29 mouse cellular contexts compared by ENCODE assay signal in genomic region chr8:108056241-108056640, GRCm38 (mm10).
A peak's percentile ranks its signal among the peaks of the same experiment; 100 is the strongest.
DNase-seq lines count a peak whose midpoint lies in the region; ATAC-seq and TF ChIP-seq lines count a peak whose summit lies in the region.
"Had no signal": no experiment of that assay in that cellular context is flagged by ENCODE, and none has a peak within 500 bp of the region (broad histone marks: within the 10 kb centered on the region; RNA-seq: fewer than 3 reads in every experiment).

No protein-coding gene starts in this region.

- no peaks in the 10 kb centered on the region for H3K27me3 ChIP-seq in embryonic facial prominence, embryonic 12.5 days
- no peaks in the 10 kb centered on the region for H3K27me3 ChIP-seq in embryonic facial prominence, embryonic 10.5 days (replicated peaks; ENCODE audit: low read depth, poor library complexity, severe bottlenecking)
- no peaks in the 10 kb centered on the region for H3K27me3 ChIP-seq in midbrain, embryonic 13.5 days
- H3K27me3 ChIP-seq in midbrain, embryonic 11.5 days (ENCODE audit: control insufficient read depth, insufficient read depth, low read length) = no peaks in the 10 kb centered on the region
- no peaks in the 10 kb centered on the region for H3K27me3 ChIP-seq in midbrain, postnatal 0 days (ENCODE audit: insufficient read depth, low read length)
- H3K27me3 ChIP-seq: embryonic facial prominence, embryonic 15.5 days; forebrain, embryonic 12.5 days; heart, embryonic 15.5 days; limb, embryonic 15.5 days; liver, embryonic 13.5 days; megakaryocyte, embryonic 14.5 days had no signal

- no peak for TF ChIP-seq CTCF in brain, embryonic 14.5 days (IDR thresholded peaks at IDR 0.05; ENCODE audit: borderline replicate concordance, extremely low read depth, insufficient read depth, insufficient read length)
- no peak for TF ChIP-seq CTCF in midbrain, postnatal 0 days (IDR thresholded peaks at IDR 0.05)

- H3K4me2 ChIP-seq in embryonic facial prominence, embryonic 12.5 days (replicated peaks) = no peak overlapping the region
- H3K4me2 ChIP-seq in midbrain, embryonic 13.5 days (replicated peaks) = no peak overlapping the region
- no peak overlapping the region for H3K4me2 ChIP-seq in midbrain, embryonic 11.5 days
- no peak overlapping the region for H3K4me2 ChIP-seq in midbrain, postnatal 0 days (ENCODE audit: low read depth, low read length, poor library complexity, severe bottlenecking)
- H3K4me2 ChIP-seq: embryonic facial prominence, embryonic 15.5 days; forebrain, embryonic 12.5 days; heart, embryonic 15.5 days; limb, embryonic 15.5 days; liver, embryonic 13.5 days had no signal

- H3K36me3 ChIP-seq in embryonic facial prominence, embryonic 12.5 days = no peaks in the 10 kb centered on the region
- no peaks in the 10 kb centered on the region for H3K36me3 ChIP-seq in embryonic facial prominence, embryonic 10.5 days (replicated peaks)
- H3K36me3 ChIP-seq in midbrain, embryonic 13.5 days = no peaks in the 10 kb centered on the region
- H3K36me3 ChIP-seq in midbrain, embryonic 11.5 days (ENCODE audit: control insufficient read depth, insufficient read depth, low read length) = no peaks in the 10 kb centered on the region
- H3K36me3 ChIP-seq in midbrain, postnatal 0 days (ENCODE audit: insufficient read depth, low read length) = no peaks in the 10 kb centered on the region
- H3K36me3 ChIP-seq: embryonic facial prominence, embryonic 15.5 days; forebrain, embryonic 12.5 days; G1E; heart, embryonic 10.5 days; heart, embryonic 15.5 days; limb, embryonic 10.5 days; limb, embryonic 15.5 days; liver, embryonic 13.5 days had no signal

- no peak for TF ChIP-seq POLR2A in brain, embryonic 14.5 days (IDR thresholded peaks at IDR 0.05; ENCODE audit: borderline replicate concordance, extremely low read depth, insufficient read depth, insufficient read length, poor library complexity, severe bottlenecking)

- ATAC-seq in embryonic facial prominence, embryonic 12.5 days (ENCODE audit: insufficient number of reproducible peaks, insufficient read depth, low FRiP score, low TSS enrichment) = no peak
- ATAC-seq in midbrain, embryonic 13.5 days = no peak
- no peak for ATAC-seq in midbrain, embryonic 11.5 days (ENCODE audit: low FRiP score)
- no peak for ATAC-seq in midbrain, postnatal 0 days (ENCODE audit: low FRiP score)
- ATAC-seq: intestine, postnatal 0 days; lung, postnatal 0 days; Patski had no signal

- 54% methylated on average over 5 of the region's 5 CpGs for WGBS in embryonic facial prominence, embryonic 12.5 days
- 74% methylated on average over 5 of the region's 5 CpGs for WGBS in embryonic facial prominence, embryonic 10.5 days
- 19% methylated on average over 5 of the region's 5 CpGs for WGBS in midbrain, embryonic 13.5 days
- WGBS in midbrain, embryonic 11.5 days = 47% methylated on average over 5 of the region's 5 CpGs
- WGBS in midbrain, postnatal 0 days = 16% methylated on average over 5 of the region's 5 CpGs

- no peak overlapping the region for H3K4me3 ChIP-seq in embryonic facial prominence, embryonic 12.5 days
- H3K4me3 ChIP-seq in embryonic facial prominence, embryonic 10.5 days = no peak overlapping the region
- no peak overlapping the region for H3K4me3 ChIP-seq in midbrain, embryonic 13.5 days (replicated peaks)
- no peak overlapping the region for H3K4me3 ChIP-seq in midbrain, embryonic 11.5 days (ENCODE audit: low read depth, low read length)
- no peak overlapping the region for H3K4me3 ChIP-seq in midbrain, postnatal 0 days (ENCODE audit: low read depth, low read length)
- H3K4me3 ChIP-seq: embryonic facial prominence, embryonic 15.5 days; forebrain, embryonic 12.5 days; heart, embryonic 10.5 days; heart, embryonic 15.5 days; limb, embryonic 10.5 days; limb, embryonic 15.5 days; liver, embryonic 13.5 days; megakaryocyte, embryonic 14.5 days had no signal

- no peaks in the 10 kb centered on the region for H3K9me3 ChIP-seq in embryonic facial prominence, embryonic 12.5 days
- peaks cover 6% of the 10 kb centered on the region; the same call in 1 of the 2 replicates for H3K9me3 ChIP-seq in embryonic facial prominence, embryonic 10.5 days
- H3K9me3 ChIP-seq in midbrain, embryonic 13.5 days = no peaks in the 10 kb centered on the region
- no peaks in the 10 kb centered on the region for H3K9me3 ChIP-seq in midbrain, embryonic 11.5 days (ENCODE audit: control insufficient read depth, low read length)
- H3K9me3 ChIP-seq in midbrain, postnatal 0 days (ENCODE audit: low read length) = no peaks in the 10 kb centered on the region
- H3K9me3 ChIP-seq: embryonic facial prominence, embryonic 15.5 days; forebrain, embryonic 12.5 days; heart, embryonic 10.5 days; heart, embryonic 15.5 days; limb, embryonic 10.5 days; limb, embryonic 15.5 days; liver, embryonic 13.5 days had no signal

- no peak overlapping the region for H3K9ac ChIP-seq in embryonic facial prominence, embryonic 12.5 days
- no peak overlapping the region for H3K9ac ChIP-seq in midbrain, embryonic 13.5 days (replicated peaks)
- no peak overlapping the region for H3K9ac ChIP-seq in midbrain, embryonic 11.5 days (ENCODE audit: low read length)
- H3K9ac ChIP-seq in midbrain, postnatal 0 days (replicated peaks; ENCODE audit: low read length, poor library complexity, severe bottlenecking) = no peak overlapping the region; the same call in 1 of the 2 replicates
- H3K9ac ChIP-seq: embryonic facial prominence, embryonic 15.5 days; forebrain, embryonic 12.5 days; heart, embryonic 15.5 days; limb, embryonic 15.5 days; liver, embryonic 13.5 days had no signal

- no peak for DNase-seq in embryonic facial prominence, embryonic 10.5 days (ENCODE audit: low spot score)
- no peak for DNase-seq in midbrain, embryonic 11.5 days (ENCODE audit: low spot score, missing footprints)
- peak; percentile 48 for DNase-seq in brain, embryonic 14.5 days (ENCODE audit: low read depth)
- DNase-seq in midbrain, postnatal 0 days (ENCODE audit: low spot score) = peak; percentile 26
- no peak for DNase-seq in adrenal gland, postnatal 36 days
- DNase-seq in adrenal gland, adult 8-10 months = no peak
- DNase-seq: cerebellum, adult 11-12 months; cerebellum, postnatal 10 days; gastrocnemius, postnatal 14 days; kidney, postnatal 14 days; layer of hippocampus, adult 9-11 months; liver, embryonic 13.5 days; lung, adult 18-20 months; lung, postnatal 4 days; thymus, adult 2 months; thymus, postnatal 36 days had no signal

- H3K4me1 ChIP-seq in embryonic facial prominence, embryonic 12.5 days = peaks cover 11% of the 10 kb centered on the region
- peaks cover 11% of the 10 kb centered on the region for H3K4me1 ChIP-seq in embryonic facial prominence, embryonic 10.5 days
- peaks cover 17% of the 10 kb centered on the region for H3K4me1 ChIP-seq in midbrain, embryonic 13.5 days (replicated peaks)
- peaks cover 2% of the 10 kb centered on the region; the same call in 1 of the 2 replicates for H3K4me1 ChIP-seq in midbrain, embryonic 11.5 days (ENCODE audit: control insufficient read depth, insufficient read depth, low read length)
- no peaks in the 10 kb centered on the region; the same call in 1 of the 2 replicates for H3K4me1 ChIP-seq in midbrain, postnatal 0 days (ENCODE audit: insufficient read depth, low read length)
- H3K4me1 ChIP-seq: embryonic facial prominence, embryonic 15.5 days; heart, embryonic 10.5 days; heart, embryonic 15.5 days; limb, embryonic 10.5 days; limb, embryonic 15.5 days; liver, embryonic 13.5 days; megakaryocyte, embryonic 14.5 days had no signal

- 0 out of 2 replicates have a peak overlapping the region, but pooled peaks have one; percentile 19 for H3K27ac ChIP-seq in embryonic facial prominence, embryonic 12.5 days
- H3K27ac ChIP-seq in embryonic facial prominence, embryonic 10.5 days (replicated peaks) = no peak overlapping the region
- H3K27ac ChIP-seq in midbrain, embryonic 13.5 days = peak overlapping the region; percentile 20; the same call in 1 of the 2 replicates
- H3K27ac ChIP-seq in midbrain, embryonic 11.5 days (ENCODE audit: low read depth, low read length) = no peak overlapping the region
- H3K27ac ChIP-seq in midbrain, postnatal 0 days (ENCODE audit: low read depth, low read length) = peak overlapping the region; percentile 52
- H3K27ac ChIP-seq: embryonic facial prominence, embryonic 15.5 days; forebrain, embryonic 12.5 days; heart, embryonic 10.5 days; heart, embryonic 15.5 days; limb, embryonic 10.5 days; limb, embryonic 15.5 days; liver, embryonic 13.5 days had no signal

Comparison
In these comparisons a context has a peak if more than half of its experiments do, and no peak if none do; other contexts are left out.
1. H3K27ac ChIP-seq: peak in embryonic facial prominence, embryonic 12.5 days (single experiment), midbrain, embryonic 13.5 days (single experiment) and midbrain, postnatal 0 days (single experiment); none in embryonic facial prominence, embryonic 10.5 days (single experiment) and midbrain, embryonic 11.5 days (single experiment).
2. DNase-seq: peak in brain, embryonic 14.5 days (single experiment) and midbrain, postnatal 0 days (single experiment); none in embryonic facial prominence, embryonic 10.5 days (single experiment), midbrain, embryonic 11.5 days (single experiment), adrenal gland, postnatal 36 days (0 of 2) and adrenal gland, adult 8-10 months (single experiment).